Mouse (Mus musculus): ENCODE results near the gene Calcb.

- TF ChIP-seq POLR2A (IDR thresholded peaks at IDR 0.05; ENCODE audit: low read depth, low read length) (no peak), CTCF (conservative IDR thresholded peaks at IDR 0.05; ENCODE audit: insufficient read depth, insufficient read length, low read depth, low read length) (no peak)
These were observed 26.3 kb downstream of the Calcb start for GRCm38 (mm10) chr7:114744639-114745245.

All from kidney, adult 2 months (tissue).